Mouse (Mus musculus): ENCODE measurements around the gene Zfp207. TPM values are rescaled to one million over a fixed set of nuclear protein-coding genes. Genes with fewer than 3 reads are reported as not detected.

Zfp207 gene
- polyA plus RNA-seq, 1 experiment from 2014 or later: 244 TPM

Other genes with a start within 250 kb of the Zfp207 start
- gene Tefm, start 241.1 kb upstream of the Zfp207 start, polyA plus RNA-seq (2016; fragmentation: Nextera tagmentation; extraction: Ambion mirVana): 33.6 and 34.7 TPM in 2 replicates
- 0.81 and 2.0 TPM in 2 replicates for gene Adap2, start 229.2 kb upstream of the Zfp207 start, polyA plus RNA-seq (2016; fragmentation: Nextera tagmentation; extraction: Ambion mirVana)
- 5.0 and 5.2 TPM in 2 replicates for gene Rnf135, start 199.4 kb upstream of the Zfp207 start, polyA plus RNA-seq (2016; fragmentation: Nextera tagmentation; extraction: Ambion mirVana)
- gene Rhot1, start 174.3 kb upstream of the Zfp207 start, polyA plus RNA-seq (2016; fragmentation: Nextera tagmentation; extraction: Ambion mirVana): 56.0 and 56.1 TPM in 2 replicates
- gene Rhbdl3, start 82.4 kb upstream of the Zfp207 start, polyA plus RNA-seq (2016; fragmentation: Nextera tagmentation; extraction: Ambion mirVana): 10.2 and 18.0 TPM in 2 replicates
- gene 5730455P16Rik, start 5.2 kb upstream of the Zfp207 start, polyA plus RNA-seq (2016; fragmentation: Nextera tagmentation; extraction: Ambion mirVana): 19.4 and 24.4 TPM in 2 replicates
- 344 and 387 TPM in 2 replicates for gene Psmd11, start 45.3 kb downstream of the Zfp207 start, polyA plus RNA-seq (2016; fragmentation: Nextera tagmentation; extraction: Ambion mirVana)
- 7.0 and 18.0 TPM in 2 replicates for gene Cdk5r1, start 93.7 kb downstream of the Zfp207 start, polyA plus RNA-seq (2016; fragmentation: Nextera tagmentation; extraction: Ambion mirVana)

Measured in hindbrain, embryonic 10.5 days (tissue).